Mouse (Mus musculus) CH12.LX (cell line): ENCODE results near the gene Cd101.

Experiments used
- CTCF ChIP-seq, 2 experiments: IDR thresholded peaks in 1 of 2; conservative IDR thresholded peaks in 1 of 2; 2 replicates each; pipeline ENCODE4 v1.5.1; 2011 to 2012; ENCODE audit warnings: low read depth in 2 of 2, low read length in 2 of 2, improper control_type of control experiment in 1 of 2, inconsistent platforms in 1 of 2, mild to moderate bottlenecking in 1 of 2, moderate library complexity in 1 of 2
- EP300 ChIP-seq: IDR thresholded peaks from 2 replicates; pipeline ENCODE4 v1.6.1; 2011; ENCODE audit warnings: low read length, improper control_type of control experiment
- MAX ChIP-seq: IDR thresholded peaks from 2 replicates; pipeline ENCODE4 v1.6.1; 2011; ENCODE audit warnings: low read length, improper control_type of control experiment
- POLR2A ChIP-seq: IDR thresholded peaks from 2 replicates; pipeline ENCODE4 v1.6.1; 2011; ENCODE audit warnings: low read depth, mild to moderate bottlenecking, improper control_type of control experiment, low read length

DNA sequence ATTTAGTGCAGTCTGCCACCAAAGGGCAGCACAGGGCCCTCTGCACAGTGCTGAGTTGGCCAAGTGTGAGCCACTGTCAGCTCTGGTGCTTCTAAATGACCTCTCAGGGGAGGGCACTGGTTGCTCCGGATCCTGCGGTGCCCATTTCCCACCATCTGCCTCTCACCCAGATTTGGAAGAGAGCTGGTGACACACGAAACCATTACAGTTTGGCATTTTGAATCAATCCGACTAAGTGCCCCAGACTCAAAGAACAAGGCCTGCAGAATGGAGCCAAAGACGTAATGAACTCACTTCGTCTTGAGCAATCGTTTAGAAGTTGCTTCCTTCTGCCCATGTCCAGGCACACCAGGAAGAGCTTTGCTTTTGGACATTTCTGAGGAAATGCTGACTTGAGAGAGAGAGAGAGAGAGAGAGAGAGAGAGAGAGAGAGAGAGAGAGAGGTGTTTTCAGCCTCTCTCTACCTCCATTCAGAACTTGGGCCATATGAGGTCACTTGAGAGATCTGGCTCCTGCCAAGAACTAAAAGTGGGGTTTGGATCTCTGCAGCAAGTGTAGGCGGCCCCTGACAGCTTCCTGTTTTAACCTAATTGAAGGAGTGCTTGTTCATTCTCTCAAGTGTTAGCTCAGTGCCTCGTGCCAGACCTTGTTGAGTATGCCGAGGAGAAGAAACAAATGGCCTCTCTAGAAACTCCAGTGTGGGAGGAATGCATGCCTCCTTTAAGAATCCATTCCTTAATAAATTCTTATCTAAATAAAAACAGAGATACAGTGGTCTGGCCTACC lies 31.4 kb downstream of the Cd101 start:
- no peak for TF ChIP-seq POLR2A
- TF ChIP-seq MAX: no peak
- no peak for TF ChIP-seq CTCF (conservative IDR thresholded peaks at IDR 0.05 in 1 of 2, IDR thresholded peaks at IDR 0.05 in 1 of 2; ENCODE audit: low read depth in 2 of 2, low read length in 2 of 2)
- TF ChIP-seq EP300: no peak
